Mouse (Mus musculus) neural tube, embryonic 11.5 days (tissue): ENCODE results near the gene Ola1. TPM values are rescaled to one million over a fixed set of nuclear protein-coding genes. Genes with fewer than 3 reads are reported as not detected.

Experiments
- ATAC-seq: fragments of 200-750 bp; cut with Nextera tagmentation; 2 replicates; pipeline ENCODE4 v1.8.0; 2017; ENCODE audit warnings: moderate number of reproducible peaks, mild to moderate bottlenecking, moderate TSS enrichment, moderate library complexity; ENCODE audit not compliant: insufficient read depth, low FRiP score, low TSS enrichment
- DNase-seq: peaks from one replicate; pipeline ENCODE4 v3.0.0-alpha.2; 2015; ENCODE audit warnings: low spot score
- H3K27ac ChIP-seq: fragments of 300-500 bp; sonication (generic); 2 replicates; pipeline ENCODE4 v1.5.1; 2014; ENCODE audit warnings: low read depth, mild to moderate bottlenecking, low read length
- H3K27me3 ChIP-seq: fragments of 300-500 bp; sonication (generic); 2 replicates; pipeline ENCODE4 v1.6.1; 2014; ENCODE audit warnings: mild to moderate bottlenecking, low read length, mixed read lengths; ENCODE audit not compliant: control insufficient read depth, insufficient read depth
- H3K36me3 ChIP-seq: fragments of 300-500 bp; sonication (generic); 2 replicates; pipeline ENCODE4 v1.6.1; 2014; ENCODE audit warnings: mild to moderate bottlenecking, low read length, moderate library complexity, mixed read lengths; ENCODE audit not compliant: control insufficient read depth, insufficient read depth
- H3K4me1 ChIP-seq: fragments of 300-500 bp; sonication (generic); 2 replicates; pipeline ENCODE4 v1.6.1; 2014; ENCODE audit warnings: low read length, mixed read lengths; ENCODE audit not compliant: control insufficient read depth, insufficient read depth
- H3K4me2 ChIP-seq: fragments of 300-500 bp; sonication (generic); 2 replicates; pipeline ENCODE4 v1.6.1; 2014; ENCODE audit warnings: low read depth, mild to moderate bottlenecking, moderate library complexity
- H3K4me3 ChIP-seq: fragments of 300-500 bp; sonication (generic); 2 replicates; pipeline ENCODE4 v1.5.1; 2014; ENCODE audit warnings: low read depth, low read length
- H3K9ac ChIP-seq: fragments of 300-500 bp; sonication (generic); 2 replicates; pipeline ENCODE4 v1.6.1; 2014; ENCODE audit warnings: mild to moderate bottlenecking, low read length
- H3K9me3 ChIP-seq: fragments of 300-500 bp; sonication (generic); 2 replicates; pipeline ENCODE4 v1.6.1; 2016; ENCODE audit warnings: low read length; ENCODE audit not compliant: control insufficient read depth
- WGBS: fragments of 180-500 bp; shearing (Covaris S2); extraction: QIAGEN DNeasy Blood & Tissue Kit; methylation state at CpG from one replicate; pipeline ENCODE4 v1.1.7; 2014; 5-methylcytosine and 5-hydroxymethylcytosine counted together
- polyA plus RNA-seq: library from polyadenylated mRNA; unstranded; fragments of >200 nt; fragmentation: Nextera tagmentation; extraction: Ambion mirVana; gene quantifications from 2 replicates; pipeline ENCODE4 v1.2.1, GENCODE M21; 2014

Gene Ola1
- polyA plus RNA-seq, 1 experiment from 2014 or later, result 93.3 TPM

DNA sequence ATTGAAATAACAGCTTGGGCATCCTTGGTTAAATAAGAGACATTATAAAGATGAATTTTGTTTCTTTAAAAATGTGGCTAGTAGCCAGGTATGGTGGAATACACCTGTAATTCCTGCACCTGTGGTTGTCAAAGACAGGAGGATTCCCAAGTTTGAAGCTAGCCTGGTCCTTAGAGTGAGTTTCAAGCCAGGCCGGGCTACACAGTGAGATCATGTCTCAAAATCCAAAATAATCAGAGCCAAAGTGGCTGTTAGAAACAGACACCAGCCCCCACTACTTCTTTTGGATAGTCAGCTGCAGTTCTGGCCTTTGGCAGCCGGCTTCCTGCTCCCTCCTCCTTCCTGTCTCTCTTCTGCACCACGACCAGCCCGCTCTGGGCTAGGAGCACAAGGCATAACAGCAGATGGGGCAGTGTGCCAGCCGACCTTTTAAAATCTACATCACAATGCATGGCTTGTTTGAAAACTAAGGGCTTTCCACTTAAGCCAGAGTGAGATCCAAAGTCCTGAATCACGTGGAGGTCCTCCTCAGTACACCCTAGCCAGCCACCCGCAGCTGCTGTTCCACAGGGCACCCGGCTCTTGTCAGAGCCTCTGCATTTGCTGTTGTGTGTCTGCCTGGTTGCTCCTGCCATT, 132.9 kb downstream of the Ola1 start:
- DNase-seq, result peak; percentile 47
- Histone ChIP-seq H3K9me3 (no peaks in the 10 kb centered on the region), H3K9ac (no peak overlapping the region), H3K27ac (no peak overlapping the region), H3K4me2 (no peak overlapping the region), H3K4me3 (no peak overlapping the region), H3K27me3 (no peaks in the 10 kb centered on the region), H3K4me1 (0 out of 2 replicates have a peak, but pooled peaks cover 3% of the 10 kb centered on the region), H3K36me3 (no peaks in the 10 kb centered on the region)
- 28% methylated on average over 8 of the region's 8 CpGs for WGBS
- peak; percentile 50 for ATAC-seq

DNA sequence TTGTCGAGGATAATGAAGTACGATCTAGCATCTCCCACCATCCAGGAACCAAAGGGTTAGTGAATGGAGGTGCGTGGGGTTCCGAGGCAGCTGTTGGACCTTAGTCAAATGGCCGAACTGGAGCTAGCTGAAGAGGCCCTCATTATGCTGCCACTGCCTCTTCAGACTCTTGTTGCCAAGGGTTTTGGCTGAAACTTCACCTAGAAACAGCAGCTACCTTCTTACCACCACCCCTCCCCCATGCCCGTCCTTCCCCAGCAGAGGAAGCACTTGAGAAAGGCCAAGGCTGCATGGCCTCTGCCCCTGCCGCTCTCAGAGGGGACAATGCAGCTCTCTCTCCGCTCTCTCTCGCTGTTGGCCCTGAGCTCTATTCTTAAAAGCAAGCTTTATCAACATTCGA, 136.2 kb downstream of the Ola1 start:
- no peaks in the 10 kb centered on the region for H3K9me3 ChIP-seq
- H3K4me1 ChIP-seq, result no peaks in the 10 kb centered on the region
- H3K4me3 ChIP-seq, result no peak overlapping the region
- no peaks in the 10 kb centered on the region for H3K27me3 ChIP-seq
- no peak overlapping the region for H3K27ac ChIP-seq
- H3K9ac ChIP-seq, result no peak overlapping the region
- no peak for DNase-seq
- H3K4me2 ChIP-seq, result no peak overlapping the region
- WGBS, result 80% methylated on average over 10 of the region's 10 CpGs
- ATAC-seq, result no peak
- H3K36me3 ChIP-seq, result no peaks in the 10 kb centered on the region

DNA sequence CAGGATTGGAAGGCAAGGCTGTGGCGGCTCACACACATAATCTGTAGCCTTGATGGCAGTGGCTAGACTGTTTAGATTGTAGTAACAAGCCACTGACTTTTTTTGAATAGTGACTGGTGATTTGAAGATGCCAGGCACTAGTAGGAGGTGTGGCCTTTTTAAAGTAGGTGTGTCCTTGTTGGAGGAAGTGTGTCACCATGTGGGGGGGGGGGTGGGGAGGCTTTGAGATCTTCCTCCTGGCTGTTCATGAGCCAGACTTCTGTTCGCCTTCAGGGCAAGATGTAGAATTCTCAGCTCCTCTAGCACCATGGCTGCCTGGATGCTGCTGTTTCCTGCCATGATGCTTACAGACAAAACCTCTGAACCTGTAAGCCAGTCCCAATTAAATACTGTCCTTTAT, 136.9 kb downstream of the Ola1 start:
- Histone ChIP-seq H3K27ac (no peak overlapping the region), H3K9me3 (no peaks in the 10 kb centered on the region), H3K36me3 (no peaks in the 10 kb centered on the region), H3K27me3 (no peaks in the 10 kb centered on the region), H3K4me1 (no peaks in the 10 kb centered on the region), H3K4me3 (no peak overlapping the region), H3K4me2 (no peak overlapping the region), H3K9ac (no peak overlapping the region)
- DNase-seq (no peak), ATAC-seq (no peak)
- WGBS, result 89% methylated on average over 2 of the region's 2 CpGs

DNA sequence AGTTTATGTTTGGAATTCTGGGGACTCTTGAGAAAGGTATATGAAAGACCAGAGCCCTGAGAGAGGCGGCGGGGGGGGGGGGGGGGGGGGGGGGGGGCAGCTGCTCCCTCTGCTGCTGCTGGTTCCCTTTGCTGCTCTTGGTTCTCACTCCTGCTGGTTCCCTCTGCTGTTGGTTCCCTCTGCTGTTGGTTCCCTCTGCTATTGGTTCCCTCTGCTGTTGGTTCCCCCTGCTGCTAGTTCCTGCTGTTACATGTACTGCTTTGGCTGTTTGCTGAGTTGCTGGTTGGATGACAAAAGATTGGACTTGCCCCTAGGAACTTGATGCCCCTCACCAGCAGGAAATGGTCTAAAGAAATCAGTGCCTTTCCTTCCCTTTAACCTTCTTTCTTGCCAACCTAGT, 138.6 kb downstream of the Ola1 start:
- Histone ChIP-seq H3K36me3 (no peaks in the 10 kb centered on the region), H3K9ac (no peak overlapping the region), H3K4me2 (no peak overlapping the region), H3K4me3 (no peak overlapping the region), H3K9me3 (no peaks in the 10 kb centered on the region), H3K27me3 (no peaks in the 10 kb centered on the region), H3K4me1 (no peaks in the 10 kb centered on the region), H3K27ac (no peak overlapping the region)
- no CpG with 5 or more reads among the region's 2 CpGs for WGBS
- no peak for DNase-seq
- ATAC-seq, result no peak

DNA sequence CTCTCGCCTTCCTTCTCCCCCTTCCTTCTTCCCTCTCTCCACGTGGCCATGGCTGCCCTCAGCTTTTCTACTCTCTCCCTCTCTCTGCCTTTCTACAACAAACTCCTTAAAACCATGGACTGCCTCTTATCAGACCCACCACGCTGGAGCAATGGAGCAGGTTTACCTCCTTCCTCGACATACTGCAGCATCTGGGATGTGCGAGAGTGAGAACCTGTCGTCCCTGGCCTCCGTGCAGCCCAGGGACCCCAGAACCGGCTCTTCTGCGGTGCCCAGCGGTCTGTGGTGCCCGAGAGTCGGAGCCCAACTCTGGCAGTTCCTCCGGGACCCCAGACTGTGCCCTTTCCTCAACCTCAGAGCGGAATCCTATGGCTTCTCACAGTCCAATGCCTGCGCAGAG, 139.4 kb downstream of the Ola1 start:
- H3K9me3 ChIP-seq, result no peaks in the 10 kb centered on the region
- H3K27ac ChIP-seq, result no peak overlapping the region
- 67% methylated on average over 15 of the region's 15 CpGs for WGBS
- no peak overlapping the region for H3K4me3 ChIP-seq
- H3K9ac ChIP-seq, result no peak overlapping the region
- DNase-seq (no peak), ATAC-seq (no peak)
- no peaks in the 10 kb centered on the region for H3K27me3 ChIP-seq
- H3K4me1 ChIP-seq, result no peaks in the 10 kb centered on the region
- no peak overlapping the region for H3K4me2 ChIP-seq
- no peaks in the 10 kb centered on the region for H3K36me3 ChIP-seq

DNA sequence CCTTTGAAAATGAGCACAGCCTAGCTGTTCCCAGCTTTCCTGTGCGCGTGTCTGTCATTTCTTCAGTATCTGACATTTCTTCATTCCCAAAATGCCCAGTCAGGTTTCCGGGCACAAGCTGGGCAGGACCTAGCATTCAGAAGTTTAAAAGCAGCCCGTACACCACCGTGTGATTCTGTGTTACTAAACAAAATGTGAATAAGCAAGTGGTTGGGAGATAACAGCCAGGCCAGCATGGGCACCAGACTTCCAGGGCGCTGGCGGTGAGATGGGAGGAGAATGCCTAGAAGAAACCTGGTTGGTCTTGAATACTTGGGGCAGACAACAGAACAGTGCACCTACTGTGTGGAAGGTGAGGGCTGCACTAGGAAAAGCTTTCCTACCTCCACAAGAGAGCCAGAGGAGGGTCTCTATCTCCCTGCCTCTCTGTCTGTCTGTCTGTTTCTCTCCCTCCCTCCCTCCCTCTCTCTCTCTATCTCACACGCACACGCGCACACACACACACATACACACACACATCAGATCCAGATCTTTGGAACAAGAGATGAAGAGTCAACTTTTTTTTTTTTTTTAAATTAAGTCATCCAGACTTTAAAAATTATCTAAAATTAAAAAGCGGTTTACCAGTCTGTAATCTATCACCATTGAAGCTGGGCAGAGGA, 144.8 kb downstream of the Ola1 start:
- Histone ChIP-seq H3K4me1 (no peaks in the 10 kb centered on the region), H3K9ac (no peak overlapping the region), H3K4me3 (no peak overlapping the region), H3K9me3 (no peaks in the 10 kb centered on the region), H3K27me3 (no peaks in the 10 kb centered on the region), H3K4me2 (no peak overlapping the region), H3K36me3 (no peaks in the 10 kb centered on the region), H3K27ac (no peak overlapping the region)
- ATAC-seq, result no peak
- 94% methylated on average over 11 of the region's 11 CpGs for WGBS
- DNase-seq, result no peak

DNA sequence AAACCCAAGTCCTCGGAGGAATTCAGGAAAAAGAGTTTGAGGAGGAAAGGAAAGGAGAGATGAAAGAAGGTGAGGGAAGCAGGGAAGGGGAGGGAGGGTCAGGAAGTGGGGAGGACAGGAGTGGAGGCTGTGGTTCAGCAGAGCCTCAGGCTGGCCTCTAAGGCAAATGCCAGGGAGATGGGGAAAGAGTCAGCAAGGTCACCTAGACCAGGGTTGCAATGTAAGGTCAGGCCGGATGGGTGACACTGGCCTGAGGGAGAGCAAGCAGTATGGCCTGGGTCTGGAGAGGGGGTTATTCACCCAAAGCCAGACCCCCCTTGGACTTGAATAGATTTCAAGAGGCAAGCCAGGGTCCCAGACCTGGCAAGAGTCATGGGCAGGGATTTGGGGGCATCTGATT, 147.5 kb downstream of the Ola1 start:
- Histone ChIP-seq H3K27me3 (no peaks in the 10 kb centered on the region), H3K4me1 (peaks cover 6% of the 10 kb centered on the region), H3K36me3 (no peaks in the 10 kb centered on the region), H3K27ac (no peak overlapping the region), H3K4me2 (no peak overlapping the region), H3K9ac (no peak overlapping the region), H3K9me3 (no peaks in the 10 kb centered on the region), H3K4me3 (no peak overlapping the region)
- no peak for ATAC-seq
- no peak for DNase-seq
- 78% methylated on average over 2 of the region's 2 CpGs for WGBS

DNA sequence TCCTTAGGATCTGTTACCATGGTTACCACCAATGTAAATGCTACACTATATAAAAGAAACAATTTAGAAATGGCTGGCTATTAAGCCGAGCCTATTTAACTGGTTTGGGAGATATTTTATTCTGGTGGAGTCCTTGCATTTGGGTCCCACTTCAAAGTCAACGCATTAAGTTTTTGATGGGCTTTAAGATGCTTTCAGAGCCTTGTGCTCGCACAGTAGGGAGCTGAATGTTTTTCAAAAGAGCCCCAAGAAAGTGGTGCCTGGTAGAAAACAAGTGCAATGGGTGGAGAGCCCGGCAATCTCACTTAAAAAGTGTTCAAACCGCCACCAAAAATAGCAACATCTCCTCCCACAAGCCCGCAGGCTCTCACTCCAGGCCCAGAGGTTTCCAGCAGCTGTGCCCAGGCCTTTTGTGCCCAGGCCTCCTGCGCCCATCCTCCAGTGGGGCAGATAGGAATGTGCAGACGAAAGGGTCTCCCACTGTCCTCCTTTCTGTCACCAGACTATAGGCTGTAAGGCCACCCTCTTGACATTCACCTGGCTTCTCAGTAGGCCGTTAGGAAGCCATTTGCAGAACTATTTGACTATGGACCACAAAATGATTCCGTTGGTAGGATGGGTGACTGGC, 148.2 kb downstream of the Ola1 start:
- Histone ChIP-seq H3K9me3 (no peaks in the 10 kb centered on the region), H3K4me2 (no peak overlapping the region), H3K27ac (no peak overlapping the region), H3K9ac (no peak overlapping the region), H3K36me3 (no peaks in the 10 kb centered on the region), H3K27me3 (no peaks in the 10 kb centered on the region), H3K4me3 (no peak overlapping the region), H3K4me1 (peaks cover 6% of the 10 kb centered on the region)
- no peak for DNase-seq
- no peak for ATAC-seq
- WGBS, result 44% methylated on average over 10 of the region's 10 CpGs
